Comparison of ENCODE assay signal across 12 mouse cellular contexts in the genomic region with DNA sequence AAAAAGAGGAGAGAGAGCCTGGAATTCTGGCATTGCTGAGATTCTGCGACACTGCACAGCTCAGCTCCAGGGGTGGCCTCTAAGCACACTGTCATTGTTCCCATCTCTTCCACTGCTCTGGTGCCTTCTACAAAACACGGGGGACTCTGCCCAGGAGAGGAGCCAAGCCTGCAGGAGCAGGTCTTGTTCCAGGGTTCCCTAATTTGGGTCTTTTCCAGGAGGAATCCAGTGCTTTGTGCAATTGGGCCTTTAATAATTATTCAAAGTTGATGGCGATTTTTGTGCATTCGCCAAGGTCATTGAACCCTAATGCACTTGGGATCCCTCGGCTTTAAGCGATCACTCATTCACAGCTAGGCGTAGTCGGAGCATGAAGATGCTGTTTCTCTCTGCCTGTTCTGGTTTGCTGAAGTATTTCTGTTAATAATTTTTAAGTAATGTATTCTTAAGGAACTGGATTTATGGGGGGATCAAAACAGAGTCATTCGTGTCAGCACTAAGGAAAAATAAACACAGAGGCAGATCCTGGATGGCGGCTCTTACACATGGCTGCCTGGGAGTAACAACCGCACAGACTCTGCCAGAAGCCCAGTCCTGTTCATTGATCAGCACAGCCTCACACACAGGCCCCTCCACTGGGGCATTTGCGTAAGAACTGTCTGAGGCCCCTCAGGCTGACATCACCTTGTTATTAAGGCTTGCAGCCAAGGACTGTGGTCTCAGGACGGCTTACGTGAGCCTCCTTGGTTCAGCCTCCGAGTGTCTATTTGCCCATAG. TPM values are rescaled to one million over a fixed set of nuclear protein-coding genes. Genes with fewer than 3 reads are reported as not detected.
DNase-seq lines count a peak whose midpoint lies in the region; ATAC-seq lines count a peak whose summit lies in the region.
"Had no signal": no experiment of that assay in that cellular context is flagged by ENCODE, and none has a peak within 500 bp of the region (broad histone marks: within the 10 kb centered on the region; RNA-seq: fewer than 3 reads in every experiment).

No protein-coding gene starts in this region.

- 78% methylated on average over 15 of the region's 15 CpGs for WGBS in forebrain, embryonic 10.5 days
- 62% methylated on average over 15 of the region's 15 CpGs for WGBS in forebrain, embryonic 11.5 days
- WGBS in kidney, embryonic 16.5 days = 45% methylated on average over 15 of the region's 15 CpGs

- peak overlapping the region; percentile 53; the same call in 1 of the 2 replicates for H3K27ac ChIP-seq in forebrain, embryonic 10.5 days
- no peak overlapping the region for H3K27ac ChIP-seq in forebrain, embryonic 11.5 days (ENCODE audit: low read depth, low read length)
- peak overlapping the region; percentile 50; the same call in 1 of the 2 replicates for H3K27ac ChIP-seq in kidney, embryonic 16.5 days (ENCODE audit: low read length)
- H3K27ac ChIP-seq: heart, embryonic 15.5 days; macrophage; stomach, postnatal 0 days had no signal

- no peak overlapping the region for H3K4me3 ChIP-seq in forebrain, embryonic 10.5 days
- H3K4me3 ChIP-seq in forebrain, embryonic 11.5 days (ENCODE audit: low read depth, low read length) = no peak overlapping the region
- H3K4me3 ChIP-seq in kidney, embryonic 16.5 days (ENCODE audit: low read length) = no peak overlapping the region
- H3K4me3 ChIP-seq: heart, embryonic 15.5 days had no signal

- no peak overlapping the region for H3K4me2 ChIP-seq in forebrain, embryonic 11.5 days (ENCODE audit: low read depth, low read length, severe bottlenecking)
- no peak overlapping the region for H3K4me2 ChIP-seq in kidney, embryonic 16.5 days (replicated peaks; ENCODE audit: low read depth, low read length)
- H3K4me2 ChIP-seq: heart, embryonic 15.5 days had no signal

- H3K27me3 ChIP-seq in forebrain, embryonic 10.5 days (ENCODE audit: poor library complexity, severe bottlenecking) = 0 out of 2 replicates have a peak, but pooled peaks cover 4% of the 10 kb centered on the region
- no peaks in the 10 kb centered on the region for H3K27me3 ChIP-seq in forebrain, embryonic 11.5 days (ENCODE audit: control insufficient read depth, insufficient read depth, low read length)
- H3K27me3 ChIP-seq in kidney, embryonic 16.5 days (ENCODE audit: insufficient read depth, low read length) = no peaks in the 10 kb centered on the region
- H3K27me3 ChIP-seq: heart, embryonic 15.5 days had no signal

- H3K4me1 ChIP-seq in forebrain, embryonic 10.5 days = peaks cover 20% of the 10 kb centered on the region
- H3K4me1 ChIP-seq in forebrain, embryonic 11.5 days (replicated peaks; ENCODE audit: control insufficient read depth, insufficient read depth, low read length) = peaks cover 7% of the 10 kb centered on the region; the same call in 1 of the 2 replicates
- H3K4me1 ChIP-seq in kidney, embryonic 16.5 days (ENCODE audit: insufficient read depth, low read length) = peaks cover 14% of the 10 kb centered on the region
- H3K4me1 ChIP-seq: heart, embryonic 15.5 days had no signal

- no peaks in the 10 kb centered on the region; the same call in 1 of the 2 replicates for H3K9me3 ChIP-seq in forebrain, embryonic 10.5 days
- H3K9me3 ChIP-seq in forebrain, embryonic 11.5 days (ENCODE audit: control insufficient read depth, low read length) = no peaks in the 10 kb centered on the region
- peaks cover 7% of the 10 kb centered on the region; the same call in 1 of the 2 replicates for H3K9me3 ChIP-seq in kidney, embryonic 16.5 days (ENCODE audit: low read length)
- H3K9me3 ChIP-seq: heart, embryonic 15.5 days had no signal

- no peak overlapping the region for H3K9ac ChIP-seq in forebrain, embryonic 11.5 days (ENCODE audit: low read length)
- H3K9ac ChIP-seq in kidney, embryonic 16.5 days (replicated peaks; ENCODE audit: low read length) = no peak overlapping the region
- H3K9ac ChIP-seq: heart, embryonic 15.5 days had no signal

- no peak for DNase-seq in forebrain, embryonic 10.5 days (ENCODE audit: extremely low spot score, low spot score)
- DNase-seq in forebrain, embryonic 11.5 days (ENCODE audit: low spot score) = no peak
- peak; percentile 14 for DNase-seq in ovary, postnatal 14 days (ENCODE audit: low spot score)
- no peak for DNase-seq in ovary, postnatal 10 days (ENCODE audit: low spot score)
- no peak for DNase-seq in layer of hippocampus, adult 8-10 months (ENCODE audit: low spot score in 2 of 2)
- no peak for DNase-seq in adipocyte (ENCODE audit: low spot score)
- DNase-seq: B cell, adult 2 months had no signal

- H3K36me3 ChIP-seq in forebrain, embryonic 10.5 days (replicated peaks) = no peaks in the 10 kb centered on the region
- no peaks in the 10 kb centered on the region for H3K36me3 ChIP-seq in forebrain, embryonic 11.5 days (ENCODE audit: control insufficient read depth, insufficient read depth, low read length)
- no peaks in the 10 kb centered on the region for H3K36me3 ChIP-seq in kidney, embryonic 16.5 days (ENCODE audit: insufficient read depth, low read length)
- H3K36me3 ChIP-seq: heart, embryonic 15.5 days had no signal

- no peak for ATAC-seq in forebrain, embryonic 11.5 days (replicated peaks; ENCODE audit: low FRiP score)
- ATAC-seq in kidney, embryonic 16.5 days (ENCODE audit: low FRiP score, low TSS enrichment) = peak; percentile 43; the same call in 1 of the 2 replicates
- ATAC-seq in megakaryocyte-erythroid progenitor cell, adult 5-6 weeks (replicated peaks; ENCODE audit: low FRiP score, low TSS enrichment, poor library complexity, severe bottlenecking) = no peak

RNA-seq across cellular contexts. Expression of a gene that starts 35.9 kb away (rescaled TPM):
- 189 and 196 TPM in 2 replicates for polyA plus RNA-seq in forebrain, embryonic 10.5 days (2016; fragmentation: Nextera tagmentation; extraction: Ambion mirVana)
- polyA plus RNA-seq in forebrain, embryonic 11.5 days (2014; fragmentation: Nextera tagmentation; extraction: Ambion mirVana) = 188 and 192 TPM in 2 replicates
- polyA plus RNA-seq in kidney, embryonic 16.5 days (2015; fragmentation: Nextera tagmentation; extraction: Ambion mirVana) = 149 and 152 TPM in 2 replicates
- 100 to 1,000 TPM; 106 to 151 (median 126) TPM for total RNA-seq in layer of hippocampus, adult 8-10 months (2022)
- total RNA-seq in megakaryocyte-erythroid progenitor cell, adult 5-6 weeks (2014; fragmentation: Nextera tagmentation) = 58.4 and 67.9 TPM in 2 replicates
- 58.1 and 86.6 TPM in 2 replicates for total RNA-seq in megakaryocyte-erythroid progenitor cell, adult 5-6 weeks (2017)
